Mouse (Mus musculus) midbrain, embryonic 14.5 days (tissue): ENCODE measurements at regions not wholly inside any gene's neighbourhood (a gene's known extent, or its start where the extent isn't known, plus 50 kb on each side); places are given as distances from the start of the nearest gene placed in this dataset.

Experiments
- ATAC-seq: fragments of 200-750 bp; cut with Nextera tagmentation; 2 replicates; pipeline ENCODE4 v1.8.0; 2017; ENCODE audit warnings: moderate number of reproducible peaks, moderate library complexity; ENCODE audit not compliant: low FRiP score, low TSS enrichment
- DNase-seq: peaks from one replicate; pipeline ENCODE4 v3.0.0-alpha.2; 2015
- H3K27ac ChIP-seq: fragments of 300-500 bp; sonication (generic); replicated peaks from 2 replicates; pipeline ENCODE4 v1.5.1; 2014; ENCODE audit warnings: mild to moderate bottlenecking, low read depth, low read length, moderate library complexity
- H3K27me3 ChIP-seq: fragments of 300-500 bp; sonication (generic); 2 replicates; pipeline ENCODE4 v1.6.1; 2014; ENCODE audit warnings: low read length, control low read depth, mixed read lengths; ENCODE audit not compliant: control insufficient read depth, insufficient read depth
- H3K36me3 ChIP-seq: fragments of 300-500 bp; sonication (generic); 2 replicates; pipeline ENCODE4 v1.6.1; 2014; ENCODE audit warnings: low read length, control low read depth; ENCODE audit not compliant: control insufficient read depth, insufficient read depth
- H3K4me1 ChIP-seq: fragments of 300-500 bp; sonication (generic); 2 replicates; pipeline ENCODE4 v1.6.1; 2014; ENCODE audit warnings: mild to moderate bottlenecking, antibody characterized with exemption, low read length, control low read depth; ENCODE audit not compliant: control insufficient read depth, insufficient read depth
- H3K4me2 ChIP-seq: fragments of 300-500 bp; sonication (generic); 2 replicates; pipeline ENCODE4 v1.6.1; 2014; ENCODE audit warnings: mild to moderate bottlenecking, low read length, moderate library complexity
- H3K4me3 ChIP-seq: fragments of 300-500 bp; sonication (generic); replicated peaks from 2 replicates; pipeline ENCODE4 v1.5.1; 2014; ENCODE audit warnings: low read depth, low read length
- H3K9ac ChIP-seq: fragments of 300-500 bp; sonication (generic); replicated peaks from 2 replicates; pipeline ENCODE4 v1.6.1; 2014; ENCODE audit warnings: mild to moderate bottlenecking, low read length, moderate library complexity
- H3K9me3 ChIP-seq: fragments of 300-500 bp; sonication (generic); 2 replicates; pipeline ENCODE4 v1.6.1; 2016; ENCODE audit warnings: low read length, control low read depth, mixed read lengths; ENCODE audit not compliant: control insufficient read depth
- WGBS: fragments of 180-500 bp; shearing (Covaris S2); extraction: QIAGEN DNeasy Blood & Tissue Kit; methylation state at CpG from one replicate; pipeline ENCODE4 v1.1.7; 2014; 5-methylcytosine and 5-hydroxymethylcytosine counted together

- Histone ChIP-seq H3K27ac (no peak overlapping the region), H3K4me2 (no peak overlapping the region), H3K27me3 (no peaks in the 10 kb centered on the region), H3K9ac (no peak overlapping the region), H3K4me3 (no peak overlapping the region), H3K4me1 (peaks cover 10% of the 10 kb centered on the region; the same call in 1 of the 2 replicates), H3K36me3 (no peaks in the 10 kb centered on the region), H3K9me3 (no peaks in the 10 kb centered on the region)
- DNase-seq (no peak), ATAC-seq (no peak)
- WGBS = 77% methylated on average over 8 of the region's 8 CpGs
Observed at GRCm38 (mm10) chr3:117108966-117109700, 140.3 kb upstream of the Palmd start.

DNA sequence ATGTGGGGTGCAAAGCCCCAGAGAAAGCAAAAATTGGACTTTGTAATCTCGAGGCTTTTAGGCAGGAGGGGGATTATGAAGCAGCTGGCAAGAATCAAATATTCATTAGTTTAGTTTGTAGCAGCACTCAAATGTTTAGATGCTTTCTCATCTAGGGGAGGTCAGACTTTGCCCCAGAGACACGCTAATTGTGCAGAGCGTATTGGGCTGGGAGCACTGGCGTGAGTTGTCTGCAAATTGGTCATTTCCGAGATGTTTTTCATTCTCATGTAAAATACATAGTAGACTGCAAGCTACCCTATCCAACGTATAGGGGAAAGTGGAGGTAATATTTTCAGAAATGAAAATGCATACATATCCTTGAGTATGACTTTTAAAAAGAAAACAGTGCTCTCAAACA, 139.2 kb upstream of the Palmd start:
- no peaks in the 10 kb centered on the region for H3K27me3 ChIP-seq
- H3K4me2 ChIP-seq = no peak overlapping the region
- WGBS = 26% methylated on average over 6 of the region's 6 CpGs
- H3K9me3 ChIP-seq = no peaks in the 10 kb centered on the region
- ATAC-seq (no peak), DNase-seq (peak; percentile 14)
- H3K4me3 ChIP-seq = no peak overlapping the region
- no peak overlapping the region; the same call in 1 of the 2 replicates for H3K9ac ChIP-seq
- H3K4me1 ChIP-seq = peaks cover 10% of the 10 kb centered on the region; the same call in 1 of the 2 replicates
- H3K27ac ChIP-seq = no peak overlapping the region
- no peaks in the 10 kb centered on the region for H3K36me3 ChIP-seq

DNA sequence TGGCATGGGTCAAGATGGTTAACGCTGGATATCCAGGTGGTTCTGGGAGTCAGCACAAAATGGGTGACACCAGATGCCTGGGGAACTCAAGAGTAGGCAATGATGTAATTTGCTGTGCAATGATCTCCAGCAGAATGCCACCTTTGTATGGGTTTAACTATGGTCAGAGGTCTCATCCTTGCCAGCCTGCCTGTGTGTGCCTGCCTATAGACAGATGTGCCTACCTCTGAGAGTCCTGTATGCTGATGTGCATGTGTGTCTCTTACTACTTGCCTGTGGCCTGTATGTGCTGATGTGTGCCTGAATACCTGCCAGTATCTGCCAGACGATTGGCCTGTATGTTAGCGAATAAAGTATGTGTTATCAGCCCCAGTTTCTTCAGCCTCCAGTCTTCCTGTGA, 138.6 kb upstream of the Palmd start:
- Histone ChIP-seq H3K4me1 (peaks cover 10% of the 10 kb centered on the region; the same call in 1 of the 2 replicates), H3K4me2 (no peak overlapping the region), H3K36me3 (no peaks in the 10 kb centered on the region), H3K27ac (no peak overlapping the region), H3K4me3 (no peak overlapping the region), H3K27me3 (no peaks in the 10 kb centered on the region), H3K9ac (no peak overlapping the region), H3K9me3 (no peaks in the 10 kb centered on the region)
- no peak for DNase-seq
- ATAC-seq = no peak
- whole genome bisulfite sequencing = 84% methylated on average over 3 of the region's 3 CpGs

GRCm38 (mm10) chr3:117087646-117088045, 118.9 kb upstream of the Palmd start:
- 68% methylated on average over 2 of the region's 2 CpGs for WGBS
- H3K4me2 ChIP-seq = no peak overlapping the region
- H3K4me1 ChIP-seq = no peaks in the 10 kb centered on the region
- no peaks in the 10 kb centered on the region for H3K9me3 ChIP-seq
- no peak overlapping the region for H3K9ac ChIP-seq
- no peaks in the 10 kb centered on the region for H3K27me3 ChIP-seq
- H3K27ac ChIP-seq = no peak overlapping the region
- H3K4me3 ChIP-seq = no peak overlapping the region
- ATAC-seq (no peak), DNase-seq (no peak)
- no peaks in the 10 kb centered on the region for H3K36me3 ChIP-seq

DNA sequence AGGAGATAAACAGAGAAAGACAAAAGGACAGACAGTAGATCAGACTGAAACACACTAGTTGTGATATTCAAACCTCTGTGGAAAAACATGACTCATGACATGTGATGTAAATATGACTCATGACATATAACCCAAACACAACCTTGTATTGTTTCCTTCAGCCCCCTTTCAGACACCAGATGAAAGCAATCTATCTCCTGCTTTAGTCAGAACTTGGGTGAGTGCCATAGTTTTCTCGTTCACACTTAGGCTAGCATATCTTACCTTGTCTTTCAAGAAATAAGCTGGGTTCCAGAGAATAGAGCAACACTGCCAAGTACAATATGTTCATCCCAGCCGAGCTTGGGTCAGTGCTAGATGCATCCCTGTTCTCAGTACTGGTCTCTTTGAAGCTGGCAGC, 107.9 kb upstream of the Palmd start:
- H3K9me3 ChIP-seq = no peaks in the 10 kb centered on the region
- WGBS = 87% methylated on average over 2 of the region's 2 CpGs
- H3K4me1 ChIP-seq = no peaks in the 10 kb centered on the region
- H3K36me3 ChIP-seq = no peaks in the 10 kb centered on the region
- H3K4me2 ChIP-seq = no peak overlapping the region
- H3K4me3 ChIP-seq = no peak overlapping the region
- no peak overlapping the region for H3K27ac ChIP-seq
- ATAC-seq = no peak
- DNase-seq = no peak
- H3K9ac ChIP-seq = no peak overlapping the region
- no peaks in the 10 kb centered on the region for H3K27me3 ChIP-seq

DNA sequence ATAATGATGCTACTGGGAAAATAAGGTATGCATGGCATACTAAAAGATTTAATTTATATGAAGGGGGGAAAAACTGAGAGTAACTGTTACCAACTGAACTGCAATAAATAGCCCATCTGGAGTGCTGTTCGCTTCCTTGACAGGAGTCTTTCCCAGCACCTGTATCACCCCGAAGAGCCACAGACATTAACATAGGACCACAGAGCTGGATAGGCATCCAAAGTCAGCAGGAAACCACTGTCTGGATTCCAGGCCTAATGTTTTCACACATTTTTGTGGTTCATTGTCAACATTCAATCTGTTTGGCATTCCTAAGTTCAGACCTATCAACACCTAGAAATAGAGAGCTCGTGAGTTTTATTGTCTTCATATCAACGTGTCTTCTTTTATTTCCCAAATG, 104.6 kb upstream of the Palmd start:
- no peak overlapping the region; the same call in 1 of the 2 replicates for H3K9ac ChIP-seq
- no peak overlapping the region for H3K27ac ChIP-seq
- H3K9me3 ChIP-seq = no peaks in the 10 kb centered on the region
- no peaks in the 10 kb centered on the region for H3K27me3 ChIP-seq
- WGBS = 88% methylated on average over 4 of the region's 4 CpGs
- ATAC-seq (no peak), DNase-seq (no peak)
- no peak overlapping the region for H3K4me3 ChIP-seq
- H3K36me3 ChIP-seq = no peaks in the 10 kb centered on the region
- no peak overlapping the region for H3K4me2 ChIP-seq
- H3K4me1 ChIP-seq = no peaks in the 10 kb centered on the region

DNA sequence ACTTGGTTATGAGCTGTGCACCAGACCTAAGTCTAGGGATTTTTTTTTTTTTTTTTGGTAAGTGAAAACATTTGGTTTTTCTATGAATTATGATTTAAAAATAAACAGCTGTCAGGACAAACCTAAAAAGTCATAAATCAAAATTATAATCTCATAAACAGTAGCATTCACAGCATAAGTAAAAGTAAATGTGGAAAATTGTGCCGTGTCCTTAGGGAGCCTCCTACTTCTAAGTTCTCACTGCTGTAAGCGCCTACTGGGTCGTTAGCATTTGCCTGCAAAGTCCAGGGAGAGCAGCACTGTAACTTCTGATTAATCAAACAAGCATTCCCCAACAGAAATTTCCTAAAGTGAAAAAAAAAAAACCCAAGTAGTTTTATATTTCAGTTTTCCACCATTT, 104.2 kb upstream of the Palmd start:
- Histone ChIP-seq H3K4me3 (no peak overlapping the region), H3K9me3 (no peaks in the 10 kb centered on the region), H3K27me3 (no peaks in the 10 kb centered on the region), H3K36me3 (no peaks in the 10 kb centered on the region), H3K9ac (no peak overlapping the region), H3K4me2 (no peak overlapping the region), H3K27ac (no peak overlapping the region), H3K4me1 (no peaks in the 10 kb centered on the region)
- DNase-seq (no peak), ATAC-seq (no peak)
- 76% methylated on average over 3 of the region's 3 CpGs for WGBS

- H3K27me3 ChIP-seq = no peaks in the 10 kb centered on the region
- H3K4me3 ChIP-seq = no peak overlapping the region
- no peak for DNase-seq
- H3K9ac ChIP-seq = no peak overlapping the region
- no peak for ATAC-seq
- WGBS = 92% methylated on average over 5 of the region's 5 CpGs
- H3K9me3 ChIP-seq = no peaks in the 10 kb centered on the region
- H3K36me3 ChIP-seq = no peaks in the 10 kb centered on the region
- H3K4me1 ChIP-seq = no peaks in the 10 kb centered on the region
- H3K27ac ChIP-seq = no peak overlapping the region
- no peak overlapping the region for H3K4me2 ChIP-seq
Observed at GRCm38 (mm10) chr3:117071851-117072250, 103.1 kb upstream of the Palmd start.

GRCm38 (mm10) chr3:117067470-117068053, 98.8 kb upstream of the Palmd start:
- ATAC-seq = no peak
- Histone ChIP-seq H3K27me3 (no peaks in the 10 kb centered on the region), H3K9me3 (no peaks in the 10 kb centered on the region), H3K4me1 (no peaks in the 10 kb centered on the region), H3K9ac (no peak overlapping the region), H3K36me3 (no peaks in the 10 kb centered on the region), H3K27ac (no peak overlapping the region), H3K4me2 (no peak overlapping the region), H3K4me3 (no peak overlapping the region)
- DNase-seq = no peak
- WGBS = 78% methylated on average over 7 of the region's 7 CpGs
